Mouse (Mus musculus) left cerebral cortex, postnatal 4 days (tissue): ENCODE measurements around the gene Spata7. TPM values are rescaled to one million over a fixed set of nuclear protein-coding genes. Genes with fewer than 3 reads are reported as not detected.

ENCODE experiments used
- total RNA-seq, 2 experiments: library from RNA; stranded (reverse); gene quantifications; 2 replicates each; pipeline ENCODE4 v1.2.3; 2021

Spata7 gene
- total RNA-seq, 2 experiments from 2014 or later: 33.6 to 36.7 TPM

Other genes starting within 250 kb of the Spata7 start
- 10 to 100 TPM; 78.7 to 81.0 TPM for gene Kcnk10, start 49.8 kb upstream of the Spata7 start, total RNA-seq
- gene Ptpn21, start 109.2 kb downstream of the Spata7 start, total RNA-seq: 1 to 10 TPM; 7.3 to 8.4 TPM
- gene Zc3h14, start 118.8 kb downstream of the Spata7 start, total RNA-seq: 100 to 1,000 TPM; 122 to 123 TPM